Mouse (Mus musculus) liver, embryonic 12.5 days (tissue): ENCODE measurements around the gene Cdk4. TPM values are rescaled to one million over a fixed set of nuclear protein-coding genes. Genes with fewer than 3 reads are reported as not detected.
A peak's percentile ranks its signal among the peaks of the same experiment; 100 is the strongest.

Experiments used
- ATAC-seq: fragments of 200-750 bp; cut with Nextera tagmentation; 2 replicates; pipeline ENCODE4 v1.8.0; 2017; ENCODE audit warnings: moderate number of reproducible peaks, mild to moderate bottlenecking, moderate library complexity
- H3K27ac ChIP-seq: fragments of 300-500 bp; sonication (generic); 2 replicates; pipeline ENCODE4 v1.5.1; 2016; ENCODE audit warnings: mild to moderate bottlenecking
- H3K27me3 ChIP-seq: fragments of 300-500 bp; sonication (generic); replicated peaks from 2 replicates; pipeline ENCODE4 v1.6.1; 2016; ENCODE audit warnings: mild to moderate bottlenecking, moderate library complexity
- H3K36me3 ChIP-seq: fragments of 300-500 bp; sonication (generic); 2 replicates; pipeline ENCODE4 v1.6.1; 2016; ENCODE audit warnings: mild to moderate bottlenecking, moderate library complexity
- H3K4me1 ChIP-seq: fragments of 300-500 bp; sonication (generic); 2 replicates; pipeline ENCODE4 v1.6.1; 2016
- H3K4me2 ChIP-seq: fragments of 300-500 bp; sonication (generic); 2 replicates; pipeline ENCODE4 v1.6.1; 2016; ENCODE audit warnings: mild to moderate bottlenecking, moderate library complexity
- H3K4me3 ChIP-seq: fragments of 300-500 bp; sonication (generic); 2 replicates; pipeline ENCODE4 v1.5.1; 2016; ENCODE audit warnings: mild to moderate bottlenecking, moderate library complexity
- H3K9ac ChIP-seq: fragments of 300-500 bp; sonication (generic); 2 replicates; pipeline ENCODE4 v1.6.1; 2016; ENCODE audit warnings: mild to moderate bottlenecking, moderate library complexity
- H3K9me3 ChIP-seq: fragments of 300-500 bp; sonication (generic); replicated peaks from 2 replicates; pipeline ENCODE4 v1.6.1; 2016; ENCODE audit warnings: mild to moderate bottlenecking, moderate library complexity
- WGBS: fragments of 180-500 bp; shearing (Covaris S2); methylation state at CpG from one replicate; pipeline ENCODE4 v1.1.7; 2016; ENCODE audit not compliant: insufficient replicate concordance; 5-methylcytosine and 5-hydroxymethylcytosine counted together
- polyA plus RNA-seq: library from polyadenylated mRNA; unstranded; fragments of >200 nt; fragmentation: Nextera tagmentation; extraction: Ambion mirVana; gene quantifications from 2 replicates; pipeline ENCODE4 v1.2.1, GENCODE M21; 2016

Gene Cdk4
- polyA plus RNA-seq, 1 experiment from 2014 or later = 777 TPM

GRCm38 (mm10) chr10:127091507-127092396 lies 28.4 kb downstream of the Cdk4 start:
- Histone ChIP-seq H3K9me3 (no peaks in the 10 kb centered on the region), H3K4me1 (peaks cover 23% of the 10 kb centered on the region), H3K27ac (no peak overlapping the region), H3K4me2 (peak overlapping the region; percentile 51), H3K4me3 (peak overlapping the region; percentile 16; the same call in 1 of the 2 replicates), H3K9ac (no peak overlapping the region), H3K36me3 (peaks cover 18% of the 10 kb centered on the region), H3K27me3 (peaks cover 44% of the 10 kb centered on the region)
- peak; percentile 56 for ATAC-seq
- WGBS = 31% methylated on average over 50 of the region's 51 CpGs

GRCm38 (mm10) chr10:127092742-127093141 lies 29.4 kb downstream of the Cdk4 start:
- ATAC-seq = no peak
- H3K4me1 ChIP-seq = peaks cover 23% of the 10 kb centered on the region
- no peak overlapping the region for H3K4me3 ChIP-seq
- H3K4me2 ChIP-seq = no peak overlapping the region
- no peak overlapping the region for H3K27ac ChIP-seq
- WGBS = 31% methylated on average over 4 of the region's 4 CpGs
- peaks cover 28% of the 10 kb centered on the region for H3K36me3 ChIP-seq
- peaks cover 44% of the 10 kb centered on the region for H3K27me3 ChIP-seq
- H3K9me3 ChIP-seq = no peaks in the 10 kb centered on the region
- H3K9ac ChIP-seq = no peak overlapping the region

GRCm38 (mm10) chr10:127094382-127094802 lies 31.1 kb downstream of the Cdk4 start:
- H3K9me3 ChIP-seq = no peaks in the 10 kb centered on the region
- 56% methylated on average over 7 of the region's 7 CpGs for WGBS
- no peak overlapping the region for H3K9ac ChIP-seq
- peaks cover 34% of the 10 kb centered on the region for H3K27me3 ChIP-seq
- H3K4me1 ChIP-seq = peaks cover 29% of the 10 kb centered on the region
- H3K4me2 ChIP-seq = no peak overlapping the region
- no peak overlapping the region for H3K27ac ChIP-seq
- no peak for ATAC-seq
- H3K4me3 ChIP-seq = no peak overlapping the region
- H3K36me3 ChIP-seq = peaks cover 44% of the 10 kb centered on the region

GRCm38 (mm10) chr10:127098514-127098913 lies 35.2 kb downstream of the Cdk4 start:
- Histone ChIP-seq H3K4me2 (no peak overlapping the region), H3K27ac (no peak overlapping the region), H3K9ac (no peak overlapping the region), H3K4me1 (peaks cover 35% of the 10 kb centered on the region), H3K27me3 (no peaks in the 10 kb centered on the region), H3K9me3 (no peaks in the 10 kb centered on the region), H3K4me3 (no peak overlapping the region), H3K36me3 (peaks cover 57% of the 10 kb centered on the region)
- ATAC-seq = no peak
- 78% methylated on average over 20 of the region's 20 CpGs for WGBS

- H3K36me3 ChIP-seq = peaks cover 57% of the 10 kb centered on the region
- no peaks in the 10 kb centered on the region for H3K27me3 ChIP-seq
- no peak overlapping the region for H3K9ac ChIP-seq
- no peak overlapping the region for H3K4me2 ChIP-seq
- no peak overlapping the region for H3K4me3 ChIP-seq
- peaks cover 41% of the 10 kb centered on the region for H3K4me1 ChIP-seq
- no peak overlapping the region for H3K27ac ChIP-seq
- ATAC-seq = no peak
- no peaks in the 10 kb centered on the region for H3K9me3 ChIP-seq
- 77% methylated on average over 10 of the region's 10 CpGs for WGBS
Measured at GRCm38 (mm10) chr10:127099191-127099590, 35.9 kb downstream of the Cdk4 start.

GRCm38 (mm10) chr10:127099868-127100267 lies 36.5 kb downstream of the Cdk4 start:
- Histone ChIP-seq H3K27me3 (no peaks in the 10 kb centered on the region), H3K4me1 (peaks cover 44% of the 10 kb centered on the region), H3K9me3 (no peaks in the 10 kb centered on the region), H3K9ac (no peak overlapping the region), H3K4me2 (peak overlapping the region; percentile 35), H3K27ac (0 out of 2 replicates have a peak overlapping the region, but pooled peaks have one; percentile 62), H3K4me3 (no peak overlapping the region), H3K36me3 (peaks cover 58% of the 10 kb centered on the region)
- whole genome bisulfite sequencing = 76% methylated on average over 15 of the region's 15 CpGs
- no peak for ATAC-seq

- 27% methylated on average over 8 of the region's 8 CpGs for WGBS
- Histone ChIP-seq H3K4me1 (peaks cover 44% of the 10 kb centered on the region), H3K9ac (no peak overlapping the region), H3K36me3 (peaks cover 57% of the 10 kb centered on the region), H3K27me3 (no peaks in the 10 kb centered on the region), H3K4me3 (no peak overlapping the region), H3K9me3 (no peaks in the 10 kb centered on the region), H3K27ac (peak overlapping the region; percentile 62), H3K4me2 (peak overlapping the region; percentile 35)
- ATAC-seq = peak; percentile 73
Measured at GRCm38 (mm10) chr10:127100414-127100813, 37.1 kb downstream of the Cdk4 start.

- no peaks in the 10 kb centered on the region for H3K9me3 ChIP-seq
- no peak overlapping the region for H3K9ac ChIP-seq
- H3K27me3 ChIP-seq = no peaks in the 10 kb centered on the region
- H3K4me2 ChIP-seq = no peak overlapping the region
- H3K27ac ChIP-seq = no peak overlapping the region
- 52% methylated on average over 6 of the region's 6 CpGs for WGBS
- H3K36me3 ChIP-seq = peaks cover 55% of the 10 kb centered on the region
- no peak overlapping the region for H3K4me3 ChIP-seq
- no peak for ATAC-seq
- H3K4me1 ChIP-seq = peaks cover 44% of the 10 kb centered on the region
Measured at GRCm38 (mm10) chr10:127101151-127101550, 37.8 kb downstream of the Cdk4 start.

GRCm38 (mm10) chr10:127103631-127104030 lies 40.3 kb downstream of the Cdk4 start:
- Histone ChIP-seq H3K4me3 (no peak overlapping the region), H3K4me1 (peaks cover 56% of the 10 kb centered on the region), H3K27me3 (no peaks in the 10 kb centered on the region), H3K9ac (no peak overlapping the region), H3K36me3 (peaks cover 43% of the 10 kb centered on the region), H3K9me3 (no peaks in the 10 kb centered on the region), H3K27ac (no peak overlapping the region), H3K4me2 (no peak overlapping the region)
- WGBS = 26% methylated on average over 7 of the region's 7 CpGs
- no peak for ATAC-seq

GRCm38 (mm10) chr10:127107563-127108261 lies 44.4 kb downstream of the Cdk4 start:
- no peaks in the 10 kb centered on the region for H3K27me3 ChIP-seq
- H3K9me3 ChIP-seq = no peaks in the 10 kb centered on the region
- H3K4me2 ChIP-seq = peak overlapping the region; percentile 49
- peak overlapping the region; percentile 59 for H3K27ac ChIP-seq
- peaks cover 43% of the 10 kb centered on the region for H3K4me1 ChIP-seq
- no peak overlapping the region for H3K4me3 ChIP-seq
- peaks cover 44% of the 10 kb centered on the region for H3K36me3 ChIP-seq
- WGBS = 35% methylated on average over 16 of the region's 16 CpGs
- H3K9ac ChIP-seq = no peak overlapping the region
- ATAC-seq = peak; percentile 82

- WGBS = 34% methylated on average over 3 of the region's 3 CpGs
- H3K9me3 ChIP-seq = no peaks in the 10 kb centered on the region
- peaks cover 39% of the 10 kb centered on the region for H3K4me1 ChIP-seq
- H3K27me3 ChIP-seq = no peaks in the 10 kb centered on the region
- H3K36me3 ChIP-seq = peaks cover 49% of the 10 kb centered on the region
- peak overlapping the region; percentile 59 for H3K27ac ChIP-seq
- H3K4me3 ChIP-seq = no peak overlapping the region
- peak; percentile 61 for ATAC-seq
- H3K4me2 ChIP-seq = peak overlapping the region; percentile 49
- H3K9ac ChIP-seq = no peak overlapping the region
Measured at GRCm38 (mm10) chr10:127108262-127108583, 44.9 kb downstream of the Cdk4 start.
